Mouse (Mus musculus): ENCODE data around the gene Nr1h2. TPM values are rescaled to one million over a fixed set of nuclear protein-coding genes. Genes with fewer than 3 reads are reported as not detected.

The Nr1h2 gene
- polyA plus RNA-seq, 1 experiment from 2014 or later: 53.5 TPM

DNA sequence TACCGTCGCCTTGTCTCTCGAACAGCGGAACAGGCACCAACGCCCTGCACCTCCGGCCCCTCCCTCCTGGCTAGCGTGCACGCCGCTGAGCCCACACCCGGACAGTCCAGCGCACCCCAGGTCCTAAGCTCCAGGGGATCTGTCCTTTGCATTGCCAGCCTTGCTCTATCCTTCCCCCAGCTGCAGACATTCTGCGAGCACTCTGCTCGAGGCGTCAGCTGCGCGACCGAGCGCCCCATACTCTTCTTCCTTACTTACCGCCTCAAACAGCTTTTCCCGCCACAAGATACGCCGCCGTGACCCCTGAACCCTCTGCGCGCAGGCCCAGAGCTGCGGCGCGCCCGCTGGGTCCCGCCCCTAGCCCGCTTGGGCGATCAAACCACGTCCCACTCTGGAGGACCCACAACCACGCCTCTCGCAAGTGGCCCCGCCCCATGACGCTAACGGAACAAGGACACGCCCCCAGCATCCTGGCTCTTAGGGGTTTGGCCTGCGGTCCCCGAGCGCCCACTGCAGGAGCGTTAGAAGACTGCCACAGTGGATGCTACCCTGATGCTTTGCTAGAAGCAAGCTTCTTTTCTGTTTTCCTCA lies 5.2 kb downstream of the Nr1h2 start, which contains the start of gene Pold1:
Gene Pold1, minus strand, starts transcription at position 353 of the 591 bp plus-strand sequence.
- 0% methylated on average over 43 of the region's 43 CpGs for WGBS
- peak within 1 kb of the TSS; percentile 79 for H3K4me3 ChIP-seq
- H3K4me1 ChIP-seq: peaks cover 23% of the 10 kb centered on the region
- H3K27ac ChIP-seq (replicated peaks): peak within 1 kb of the TSS; percentile 75
- peak within 1 kb of the TSS; percentile 84 for H3K9ac ChIP-seq
- no peaks in the 10 kb centered on the region for H3K27me3 ChIP-seq (replicated peaks)
- H3K36me3 ChIP-seq: peaks cover 49% of the 10 kb centered on the region
- H3K4me2 ChIP-seq: peak within 1 kb of the TSS; percentile 93
- no peaks in the 10 kb centered on the region for H3K9me3 ChIP-seq
- ATAC-seq (ENCODE audit: extremely low read depth, insufficient number of reproducible peaks, low FRiP score, low TSS enrichment): peak; percentile 91

DNA sequence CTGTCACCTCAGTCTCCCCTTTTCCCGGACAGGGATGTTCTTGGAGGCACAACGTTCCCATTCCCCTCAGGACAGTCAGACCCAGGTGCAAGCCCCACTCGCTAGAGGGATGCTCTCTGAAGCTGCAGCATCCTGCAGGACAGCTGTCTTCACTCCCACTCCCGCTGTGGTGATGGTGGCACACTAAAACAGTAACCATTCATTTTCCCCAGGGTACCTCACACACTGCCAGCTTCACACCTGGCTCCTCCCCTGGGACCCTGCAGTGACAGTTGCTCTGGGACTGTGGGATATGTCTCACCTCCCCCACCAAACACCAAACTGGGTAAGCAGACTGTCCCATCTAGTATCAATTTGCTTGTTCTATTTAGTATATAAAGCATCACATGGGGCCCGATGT lies 6.0 kb downstream of the Nr1h2 start:
- Histone ChIP-seq H3K9ac (peak overlapping the region; percentile 84), H3K27ac (replicated peaks) (peak overlapping the region; percentile 75; the same call in 1 of the 2 replicates)

DNA sequence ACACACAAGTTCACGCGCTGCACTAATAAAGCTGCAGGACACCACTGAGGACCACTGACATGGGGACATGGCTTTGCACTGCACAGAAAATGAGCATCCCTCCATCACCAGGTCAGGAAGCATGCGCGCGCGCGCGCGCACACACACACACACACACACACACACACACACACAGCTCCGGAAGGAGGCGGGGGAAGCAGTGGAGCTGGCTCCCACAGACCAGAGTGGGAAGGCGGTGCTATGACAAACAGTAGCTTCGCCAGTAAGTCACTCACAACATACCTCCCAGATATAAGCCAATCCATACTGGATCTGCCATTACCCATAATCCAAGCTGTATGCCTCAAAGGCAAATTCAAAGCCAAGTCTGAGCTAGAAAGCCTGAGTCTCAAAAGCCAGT lies 6.7 kb downstream of the Nr1h2 start:
- peak overlapping the region; percentile 93 for H3K4me2 ChIP-seq
- H3K4me1 ChIP-seq: peaks cover 13% of the 10 kb centered on the region
- H3K36me3 ChIP-seq: peaks cover 59% of the 10 kb centered on the region
- ATAC-seq (ENCODE audit: extremely low read depth, insufficient number of reproducible peaks, low FRiP score, low TSS enrichment): no peak
- no peaks in the 10 kb centered on the region for H3K27me3 ChIP-seq (replicated peaks)
- no peaks in the 10 kb centered on the region for H3K9me3 ChIP-seq
- peak overlapping the region; percentile 84; the same call in 1 of the 2 replicates for H3K9ac ChIP-seq
- H3K4me3 ChIP-seq: no peak overlapping the region
- WGBS: 94% methylated on average over 13 of the region's 13 CpGs
- no peak overlapping the region for H3K27ac ChIP-seq (replicated peaks)

More for the DNA sequence above, 6.0 kb downstream of the Nr1h2 start:
- 23% methylated on average over 5 of the region's 5 CpGs for WGBS
- Histone ChIP-seq H3K4me3 (peak overlapping the region; percentile 79), H3K36me3 (peaks cover 57% of the 10 kb centered on the region), H3K9me3 (no peaks in the 10 kb centered on the region), H3K4me1 (peaks cover 17% of the 10 kb centered on the region), H3K27me3 (replicated peaks) (no peaks in the 10 kb centered on the region), H3K4me2 (peak overlapping the region; percentile 93)
- no peak for ATAC-seq (ENCODE audit: extremely low read depth, insufficient number of reproducible peaks, low FRiP score, low TSS enrichment)

DNA sequence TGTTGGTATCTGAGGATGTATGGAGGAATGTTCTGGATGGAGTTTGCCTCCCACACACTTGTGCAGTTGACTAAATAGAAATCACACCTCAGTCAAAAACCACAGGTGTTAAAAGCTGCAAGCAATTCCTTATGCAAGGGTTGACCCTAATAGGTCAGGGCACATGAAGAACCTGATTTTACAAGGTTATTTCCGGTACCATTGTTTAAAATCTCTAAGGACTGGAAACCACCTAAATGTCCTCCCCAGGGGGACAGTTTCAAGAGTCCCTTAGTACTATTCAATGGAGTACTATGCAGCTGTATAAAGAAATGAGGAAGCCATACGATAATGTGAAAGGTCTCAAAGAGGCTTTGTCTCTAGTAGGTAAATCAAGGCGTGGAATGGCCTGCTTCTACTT lies 7.5 kb downstream of the Nr1h2 start:
- Histone ChIP-seq H3K4me3 (no peak overlapping the region), H3K27ac (replicated peaks) (no peak overlapping the region), H3K4me1 (peaks cover 13% of the 10 kb centered on the region), H3K4me2 (no peak overlapping the region), H3K9me3 (no peaks in the 10 kb centered on the region), H3K9ac (no peak overlapping the region), H3K36me3 (peaks cover 59% of the 10 kb centered on the region), H3K27me3 (replicated peaks) (no peaks in the 10 kb centered on the region)
- ATAC-seq (ENCODE audit: extremely low read depth, insufficient number of reproducible peaks, low FRiP score, low TSS enrichment): no peak
- WGBS: 94% methylated on average over 3 of the region's 3 CpGs

DNA sequence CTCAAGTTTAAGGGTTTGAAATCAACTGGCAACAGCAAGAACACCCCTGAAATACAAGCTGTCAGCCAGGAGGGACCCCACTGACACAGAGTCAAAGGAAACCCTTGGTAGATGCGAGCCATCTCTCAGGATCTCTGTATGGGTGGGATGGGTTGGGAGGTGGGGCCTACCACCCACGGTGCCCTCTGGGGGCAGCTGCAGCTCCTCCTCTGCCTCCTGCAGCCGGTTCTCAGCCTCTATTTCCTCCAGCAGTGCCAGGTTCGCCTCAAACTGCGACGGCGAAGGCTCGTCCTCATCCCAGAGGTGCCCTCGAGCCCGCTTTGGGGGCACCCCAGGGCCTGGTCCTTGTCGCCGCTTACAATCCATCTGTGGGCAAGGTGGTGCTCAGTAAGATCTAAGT lies 10.7 kb downstream of the Nr1h2 start:
- H3K9ac ChIP-seq: 0 out of 2 replicates have a peak overlapping the region, but pooled peaks have one; percentile 5
- H3K9me3 ChIP-seq: no peaks in the 10 kb centered on the region
- WGBS: 78% methylated on average over 12 of the region's 12 CpGs
- no peak overlapping the region for H3K27ac ChIP-seq (replicated peaks)
- no peak overlapping the region for H3K4me2 ChIP-seq
- no peak for ATAC-seq (ENCODE audit: extremely low read depth, insufficient number of reproducible peaks, low FRiP score, low TSS enrichment)
- H3K4me3 ChIP-seq: no peak overlapping the region
- peaks cover 13% of the 10 kb centered on the region for H3K4me1 ChIP-seq
- no peaks in the 10 kb centered on the region for H3K27me3 ChIP-seq (replicated peaks)
- H3K36me3 ChIP-seq: peaks cover 71% of the 10 kb centered on the region

DNA sequence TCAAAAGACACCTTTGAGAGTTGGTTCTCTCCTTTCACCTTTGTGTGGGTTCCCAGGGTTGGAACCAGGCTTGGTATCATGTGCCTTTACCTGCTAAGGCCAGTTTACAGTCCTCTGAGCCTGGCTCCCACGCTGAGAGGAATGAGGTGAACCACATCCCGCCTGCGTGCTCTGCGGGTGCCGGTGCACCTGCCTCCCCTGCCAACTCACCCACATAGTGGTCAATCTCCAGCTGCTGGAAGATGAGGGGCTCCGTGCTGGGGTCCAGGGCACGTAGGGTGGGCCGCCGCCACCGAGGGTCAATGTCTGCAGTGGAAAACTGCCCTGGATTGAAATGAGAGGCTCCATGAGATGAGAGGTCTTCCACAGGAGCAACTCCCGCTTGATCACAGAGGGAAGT lies 11.2 kb downstream of the Nr1h2 start:
- Histone ChIP-seq H3K27ac (replicated peaks) (no peak overlapping the region), H3K4me2 (no peak overlapping the region), H3K36me3 (peaks cover 76% of the 10 kb centered on the region), H3K9ac (no peak overlapping the region), H3K27me3 (replicated peaks) (no peaks in the 10 kb centered on the region), H3K9me3 (no peaks in the 10 kb centered on the region), H3K4me1 (peaks cover 8% of the 10 kb centered on the region), H3K4me3 (no peak overlapping the region)
- 88% methylated on average over 11 of the region's 11 CpGs for WGBS
- ATAC-seq (ENCODE audit: extremely low read depth, insufficient number of reproducible peaks, low FRiP score, low TSS enrichment): no peak

DNA sequence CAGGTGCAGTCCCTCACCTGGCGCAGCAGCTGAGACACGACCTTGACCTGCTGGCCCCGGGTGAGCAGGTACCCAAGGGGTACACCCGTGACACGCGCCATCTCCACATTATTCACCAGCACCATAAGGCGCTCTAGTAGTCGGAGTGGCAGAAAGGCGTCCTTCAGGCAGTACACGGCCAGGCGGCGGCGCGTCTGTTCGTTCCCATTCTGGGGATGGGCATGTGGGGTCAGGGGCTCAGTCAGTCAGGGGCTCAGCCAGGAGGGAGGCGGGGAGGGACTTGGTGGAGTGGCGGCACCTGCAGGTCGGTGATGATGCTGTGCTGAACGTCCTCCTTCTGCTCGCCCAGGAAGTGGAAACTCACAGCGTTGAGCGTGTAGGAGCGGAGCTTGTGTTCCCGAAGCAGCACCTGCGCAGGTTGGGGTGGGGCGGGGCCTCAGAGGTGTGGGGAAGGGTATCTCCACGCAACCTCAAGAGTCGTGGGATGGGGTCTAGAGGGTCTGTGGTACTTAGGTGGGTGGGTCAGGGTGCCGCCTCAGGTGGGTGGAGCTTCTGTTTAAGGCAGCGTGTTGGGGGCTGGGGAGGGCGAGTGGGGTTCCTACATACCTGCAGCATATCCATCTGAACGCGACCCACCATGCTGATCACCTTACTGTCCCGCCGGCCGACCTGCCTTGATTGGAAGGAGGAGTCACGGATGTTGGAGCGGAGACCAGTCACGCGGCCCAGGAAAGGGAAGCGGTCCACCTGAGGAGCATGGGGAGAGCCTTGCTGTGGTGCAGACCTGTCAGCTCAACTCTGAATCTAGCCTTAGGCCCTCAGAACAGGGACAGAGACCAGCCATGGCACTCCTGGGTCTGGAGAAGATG lies 14.8 kb downstream of the Nr1h2 start:
- H3K4me2 ChIP-seq: no peak overlapping the region
- no peak overlapping the region for H3K27ac ChIP-seq (replicated peaks)
- no peak overlapping the region for H3K9ac ChIP-seq
- peaks cover 94% of the 10 kb centered on the region for H3K36me3 ChIP-seq
- peaks cover 12% of the 10 kb centered on the region for H3K4me1 ChIP-seq
- ATAC-seq (ENCODE audit: extremely low read depth, insufficient number of reproducible peaks, low FRiP score, low TSS enrichment): no peak
- WGBS: 91% methylated on average over 41 of the region's 41 CpGs
- no peaks in the 10 kb centered on the region for H3K27me3 ChIP-seq (replicated peaks)
- no peak overlapping the region for H3K4me3 ChIP-seq
- no peaks in the 10 kb centered on the region for H3K9me3 ChIP-seq

DNA sequence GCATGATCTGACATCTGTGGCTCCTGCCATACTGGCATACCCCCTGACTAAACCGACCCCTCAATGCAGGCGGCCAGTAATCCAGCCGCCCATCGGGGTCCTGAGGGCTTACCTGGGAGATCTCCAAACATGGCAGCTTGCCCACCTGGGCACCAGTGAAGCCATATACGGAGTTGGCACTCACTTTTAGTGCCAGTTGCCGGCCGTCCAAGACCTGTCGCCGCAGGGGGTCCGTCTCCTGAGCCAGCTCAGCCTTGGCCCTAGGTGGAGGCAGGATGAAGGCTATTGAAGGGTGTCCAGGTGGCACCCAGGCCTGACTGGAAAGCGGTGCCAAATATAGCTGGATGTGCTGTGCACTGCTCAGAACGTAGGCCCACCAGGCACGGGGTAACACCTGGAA lies 16.3 kb downstream of the Nr1h2 start:
- Histone ChIP-seq H3K4me2 (no peak overlapping the region), H3K4me3 (no peak overlapping the region), H3K9me3 (no peaks in the 10 kb centered on the region), H3K27me3 (replicated peaks) (no peaks in the 10 kb centered on the region), H3K9ac (no peak overlapping the region), H3K36me3 (peaks cover 99% of the 10 kb centered on the region), H3K27ac (replicated peaks) (no peak overlapping the region), H3K4me1 (peaks cover 12% of the 10 kb centered on the region)
- WGBS: 91% methylated on average over 13 of the region's 13 CpGs
- no peak for ATAC-seq (ENCODE audit: extremely low read depth, insufficient number of reproducible peaks, low FRiP score, low TSS enrichment)

DNA sequence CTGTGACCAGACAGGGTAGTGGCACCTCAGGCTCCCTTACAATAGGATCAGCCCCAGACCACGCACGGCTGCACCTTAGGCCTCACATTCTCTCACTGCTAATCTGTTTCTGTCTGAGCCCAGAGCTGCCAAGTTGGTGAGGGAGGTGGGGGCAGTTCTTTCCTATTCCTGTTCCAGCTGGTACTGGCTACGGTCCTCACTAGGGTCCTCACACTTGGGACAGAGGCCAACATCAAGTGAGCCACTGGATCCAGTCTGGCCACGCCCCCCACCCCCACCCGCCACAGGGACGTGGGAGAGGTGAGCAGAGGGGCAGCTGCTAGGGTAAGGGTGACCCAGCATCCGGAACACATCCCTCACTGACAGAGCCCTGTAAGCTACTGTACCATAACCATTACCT lies 16.7 kb downstream of the Nr1h2 start:
- H3K27me3 ChIP-seq (replicated peaks): no peaks in the 10 kb centered on the region
- WGBS: 75% methylated on average over 7 of the region's 7 CpGs
- H3K9ac ChIP-seq: peak overlapping the region; percentile 56; the same call in 1 of the 2 replicates
- peaks cover 12% of the 10 kb centered on the region for H3K4me1 ChIP-seq
- no peak overlapping the region for H3K4me3 ChIP-seq
- no peak for ATAC-seq (ENCODE audit: extremely low read depth, insufficient number of reproducible peaks, low FRiP score, low TSS enrichment)
- H3K9me3 ChIP-seq: no peaks in the 10 kb centered on the region
- no peak overlapping the region for H3K4me2 ChIP-seq
- peaks cover 99% of the 10 kb centered on the region for H3K36me3 ChIP-seq
- H3K27ac ChIP-seq (replicated peaks): no peak overlapping the region

DNA sequence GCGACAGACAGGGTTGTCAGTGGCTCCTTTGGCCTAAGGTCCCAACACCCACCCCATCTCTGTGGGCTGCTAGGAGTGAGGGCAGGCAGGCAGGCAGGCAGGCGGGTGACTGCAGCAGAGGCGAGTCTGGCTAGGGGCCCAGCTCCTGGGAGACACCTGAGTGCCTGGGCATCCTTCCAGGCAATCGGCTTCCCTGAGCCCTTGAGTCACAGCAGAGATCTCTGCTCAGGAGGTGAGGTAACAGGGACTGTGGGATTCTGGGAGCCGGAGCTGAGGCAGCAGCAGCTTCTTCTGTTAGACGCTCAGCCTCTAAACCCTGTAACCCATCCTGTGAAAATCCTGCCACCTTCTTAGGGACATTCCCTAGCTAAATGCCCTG lies 17.2 kb downstream of the Nr1h2 start:
- Histone ChIP-seq H3K4me3 (no peak overlapping the region), H3K4me1 (peaks cover 12% of the 10 kb centered on the region), H3K4me2 (no peak overlapping the region), H3K9ac (peak overlapping the region; percentile 56; the same call in 1 of the 2 replicates), H3K27ac (replicated peaks) (no peak overlapping the region), H3K27me3 (replicated peaks) (no peaks in the 10 kb centered on the region), H3K9me3 (no peaks in the 10 kb centered on the region), H3K36me3 (peaks cover 96% of the 10 kb centered on the region)
- no peak for ATAC-seq (ENCODE audit: extremely low read depth, insufficient number of reproducible peaks, low FRiP score, low TSS enrichment)
- 70% methylated on average over 6 of the region's 6 CpGs for WGBS

DNA sequence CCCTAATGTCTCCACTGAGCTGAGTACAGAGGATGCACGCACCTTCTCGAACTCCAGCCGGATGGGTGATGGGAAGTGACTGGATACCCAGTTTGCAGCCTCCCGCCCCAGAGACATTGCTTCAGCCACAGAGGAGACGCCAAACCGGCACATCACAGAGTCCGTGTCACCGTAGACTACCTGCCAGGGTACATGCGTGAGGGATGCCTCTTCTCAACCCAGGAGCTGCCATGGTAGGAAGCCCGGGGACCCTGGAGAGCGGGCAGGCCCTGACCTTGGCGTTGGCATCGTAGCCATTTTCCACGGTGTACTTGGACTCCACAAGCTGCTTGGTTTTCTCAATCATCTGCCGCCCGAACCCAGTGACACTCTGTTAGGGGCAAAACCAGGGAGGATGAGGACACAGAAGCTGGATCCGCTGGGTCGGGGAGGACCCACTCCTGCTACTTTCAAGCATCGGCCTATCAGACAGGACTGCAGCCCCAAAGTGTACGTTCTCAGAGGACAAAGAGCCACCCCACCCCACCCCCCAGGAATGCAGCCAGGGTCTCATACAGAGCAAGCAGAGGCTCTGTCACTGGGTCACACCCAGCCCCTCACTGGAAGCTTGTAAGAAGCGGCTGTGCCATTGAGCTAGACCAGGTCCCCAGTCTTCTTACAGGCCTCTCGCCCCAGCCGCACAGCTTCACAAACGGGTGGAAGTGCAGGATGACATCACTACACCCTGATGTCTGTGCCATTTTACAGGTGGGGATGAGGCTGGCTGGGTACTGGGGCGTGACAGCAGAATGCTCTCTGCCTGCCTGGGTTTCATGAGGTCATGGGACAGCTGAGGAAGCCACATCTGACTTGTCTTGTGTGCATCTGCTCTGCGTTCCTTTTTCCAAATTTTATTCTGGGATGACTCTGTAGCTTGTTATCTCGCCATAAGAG lies 17.8 kb downstream of the Nr1h2 start:
- ATAC-seq (ENCODE audit: extremely low read depth, insufficient number of reproducible peaks, low FRiP score, low TSS enrichment): no peak
- H3K9ac ChIP-seq: 0 out of 2 replicates have a peak overlapping the region, but pooled peaks have one; percentile 56
- peaks cover 12% of the 10 kb centered on the region for H3K4me1 ChIP-seq
- 88% methylated on average over 27 of the region's 27 CpGs for WGBS
- H3K4me2 ChIP-seq: no peak overlapping the region
- H3K9me3 ChIP-seq: no peaks in the 10 kb centered on the region
- no peak overlapping the region for H3K27ac ChIP-seq (replicated peaks)
- H3K4me3 ChIP-seq: no peak overlapping the region
- peaks cover 89% of the 10 kb centered on the region for H3K36me3 ChIP-seq
- no peaks in the 10 kb centered on the region for H3K27me3 ChIP-seq (replicated peaks)

Data from heart, embryonic 13.5 days (tissue).